ENCODE assay signal across 8 mouse cellular contexts in genomic region chr2:153432492-153432891, GRCm38 (mm10).
A peak's percentile ranks its signal among the peaks of the same experiment; 100 is the strongest.
DNase-seq lines count a peak whose midpoint lies in the region; ATAC-seq and TF ChIP-seq lines count a peak whose summit lies in the region.

No protein-coding gene starts in this region.

- H3K4me2 ChIP-seq in forebrain, postnatal 0 days (ENCODE audit: low read depth) = no peak overlapping the region
- peak overlapping the region; percentile 2; the same call in 1 of the 2 replicates for H3K4me2 ChIP-seq in neural tube, embryonic 11.5 days (ENCODE audit: low read depth)
- no peak overlapping the region for H3K4me2 ChIP-seq in liver, embryonic 12.5 days

- no peak for ATAC-seq in forebrain, postnatal 0 days
- ATAC-seq in neural tube, embryonic 11.5 days (ENCODE audit: insufficient read depth, low FRiP score, low TSS enrichment) = peak; percentile 19; the same call in 1 of the 2 replicates
- ATAC-seq in liver, embryonic 12.5 days = no peak

- peaks cover 64% of the 10 kb centered on the region for H3K4me1 ChIP-seq in forebrain, embryonic 10.5 days
- peaks cover 10% of the 10 kb centered on the region; the same call in 1 of the 2 replicates for H3K4me1 ChIP-seq in forebrain, postnatal 0 days (ENCODE audit: insufficient read depth)
- peaks cover 55% of the 10 kb centered on the region for H3K4me1 ChIP-seq in neural tube, embryonic 11.5 days (ENCODE audit: control insufficient read depth, insufficient read depth, low read length)
- peaks cover 96% of the 10 kb centered on the region for H3K4me1 ChIP-seq in liver, embryonic 12.5 days
- H3K4me1 ChIP-seq in thymus, adult 2 months (replicated peaks; ENCODE audit: control insufficient read depth, insufficient read depth, low read length) = no peaks in the 10 kb centered on the region

- H3K9me3 ChIP-seq in forebrain, embryonic 10.5 days = no peaks in the 10 kb centered on the region
- H3K9me3 ChIP-seq in forebrain, postnatal 0 days (ENCODE audit: low read length) = no peaks in the 10 kb centered on the region
- H3K9me3 ChIP-seq in neural tube, embryonic 11.5 days (ENCODE audit: control insufficient read depth, low read length) = no peaks in the 10 kb centered on the region
- no peaks in the 10 kb centered on the region for H3K9me3 ChIP-seq in liver, embryonic 12.5 days (replicated peaks)

- no peak for TF ChIP-seq POLR2A in thymus, adult 2 months (IDR thresholded peaks at IDR 0.05; ENCODE audit: control insufficient read depth, extremely low read depth, insufficient read depth, low read length, poor library complexity)

- H3K27ac ChIP-seq in forebrain, embryonic 10.5 days = peak overlapping the region; percentile 72
- no peak overlapping the region for H3K27ac ChIP-seq in forebrain, postnatal 0 days (ENCODE audit: low read depth, low read length)
- H3K27ac ChIP-seq in neural tube, embryonic 11.5 days (ENCODE audit: low read depth, low read length) = peak overlapping the region; percentile 36
- peak overlapping the region; percentile 47 for H3K27ac ChIP-seq in liver, embryonic 12.5 days
- H3K27ac ChIP-seq in thymus, adult 2 months (ENCODE audit: control insufficient read depth, insufficient read depth, low read length) = no peak overlapping the region

- no peak for DNase-seq in forebrain, embryonic 10.5 days (ENCODE audit: extremely low spot score, low spot score)
- DNase-seq in forebrain, postnatal 0 days = no peak
- peak; percentile 46 for DNase-seq in neural tube, embryonic 11.5 days (ENCODE audit: low spot score)
- DNase-seq in neural tube, embryonic 10.5 days (ENCODE audit: extremely low spot score, low spot score) = no peak
- DNase-seq in cerebellum, adult 11 months = no peak
- DNase-seq in thymus, adult 2 months = no peak
- DNase-seq in thymus, postnatal 14 days = no peak

- no peaks in the 10 kb centered on the region for H3K27me3 ChIP-seq in forebrain, embryonic 10.5 days (ENCODE audit: poor library complexity, severe bottlenecking)
- H3K27me3 ChIP-seq in forebrain, postnatal 0 days (ENCODE audit: insufficient read depth, low read length) = no peaks in the 10 kb centered on the region
- no peaks in the 10 kb centered on the region for H3K27me3 ChIP-seq in neural tube, embryonic 11.5 days (ENCODE audit: control insufficient read depth, insufficient read depth, low read length)
- no peaks in the 10 kb centered on the region for H3K27me3 ChIP-seq in liver, embryonic 12.5 days (replicated peaks)
- no peaks in the 10 kb centered on the region for H3K27me3 ChIP-seq in thymus, adult 2 months (ENCODE audit: control insufficient read depth, insufficient read depth, low read length)

- H3K4me3 ChIP-seq in forebrain, embryonic 10.5 days = no peak overlapping the region
- H3K4me3 ChIP-seq in forebrain, postnatal 0 days (ENCODE audit: low read depth, low read length) = no peak overlapping the region
- H3K4me3 ChIP-seq in neural tube, embryonic 11.5 days (ENCODE audit: low read depth, low read length) = no peak overlapping the region
- H3K4me3 ChIP-seq in liver, embryonic 12.5 days = no peak overlapping the region
- no peak overlapping the region for H3K4me3 ChIP-seq in thymus, adult 2 months (ENCODE audit: control insufficient read depth, insufficient read depth, low read length)

- H3K36me3 ChIP-seq in forebrain, embryonic 10.5 days (replicated peaks) = peaks cover 84% of the 10 kb centered on the region
- H3K36me3 ChIP-seq in forebrain, postnatal 0 days (ENCODE audit: insufficient read depth) = peaks cover 63% of the 10 kb centered on the region
- peaks cover 7% of the 10 kb centered on the region; the same call in 1 of the 2 replicates for H3K36me3 ChIP-seq in neural tube, embryonic 11.5 days (ENCODE audit: control insufficient read depth, insufficient read depth, low read length)
- peaks cover 91% of the 10 kb centered on the region for H3K36me3 ChIP-seq in liver, embryonic 12.5 days
- no peaks in the 10 kb centered on the region for H3K36me3 ChIP-seq in thymus, adult 2 months (ENCODE audit: control insufficient read depth, insufficient read depth, low read length)

- 38% methylated on average over 7 of the region's 7 CpGs for WGBS in forebrain, embryonic 10.5 days
- 67% methylated on average over 7 of the region's 7 CpGs for WGBS in forebrain, postnatal 0 days
- 13% methylated on average over 7 of the region's 7 CpGs for WGBS in neural tube, embryonic 11.5 days
- 54% methylated on average over 7 of the region's 7 CpGs for WGBS in liver, embryonic 12.5 days (ENCODE audit: insufficient replicate concordance)
- WGBS in thymus, adult 2 months = 96% methylated on average over 7 of the region's 7 CpGs

- no peak for TF ChIP-seq CTCF in forebrain, postnatal 0 days (IDR thresholded peaks at IDR 0.05; ENCODE audit: low read depth)
- no peak for TF ChIP-seq CTCF in thymus, adult 2 months (IDR thresholded peaks at IDR 0.05; ENCODE audit: borderline replicate concordance, control insufficient read depth, extremely low read depth, insufficient read depth, low read length, poor library complexity)

- H3K9ac ChIP-seq in forebrain, postnatal 0 days = no peak overlapping the region
- H3K9ac ChIP-seq in neural tube, embryonic 11.5 days (ENCODE audit: low read length) = no peak overlapping the region
- H3K9ac ChIP-seq in liver, embryonic 12.5 days = no peak overlapping the region

Comparison
In these comparisons a context has a peak if more than half of its experiments do, and no peak if none do; other contexts are left out.
1. H3K27ac ChIP-seq: peak in forebrain, embryonic 10.5 days (single experiment), neural tube, embryonic 11.5 days (single experiment) and liver, embryonic 12.5 days (single experiment); none in forebrain, postnatal 0 days (single experiment) and thymus, adult 2 months (single experiment).